Mouse (Mus musculus) MEL (cell line): ENCODE results near the gene Arfrp1. TPM values are rescaled to one million over a fixed set of nuclear protein-coding genes. Genes with fewer than 3 reads are reported as not detected.
A peak's percentile ranks its signal among the peaks of the same experiment; 100 is the strongest.

Source experiments
- DNase-seq: peaks from one replicate; pipeline ENCODE4 v3.0.0; 2011; ENCODE audit warnings: low read depth, low spot score
- H3K27ac ChIP-seq: 2 replicates; pipeline ENCODE4 v1.5.1; 2012; ENCODE audit warnings: low read depth, mild to moderate bottlenecking, control low read depth, low read length, moderate library complexity; ENCODE audit not compliant: control insufficient read depth
- H3K27me3 ChIP-seq, 2 experiments: fragments of 150-350 bp in 1 of 2; sonication (generic) in 1 of 2; 2 replicates each; pipeline ENCODE4 v1.6.1; 2012; ENCODE audit warnings: low read length in 2 of 2, mild to moderate bottlenecking in 2 of 2, improper control_type of control experiment in 1 of 2, moderate library complexity in 1 of 2; ENCODE audit not compliant: insufficient read depth in 2 of 2, control insufficient read depth in 1 of 2
- H3K36me3 ChIP-seq, 2 experiments: 2 replicates each; pipeline ENCODE4 v1.6.1; 2012 to 2014; ENCODE audit warnings: low read length in 2 of 2, improper control_type of control experiment in 1 of 2, inconsistent platforms in 1 of 2, mild to moderate bottlenecking in 1 of 2; ENCODE audit not compliant: insufficient read depth in 2 of 2, control insufficient read depth in 1 of 2
- H3K4me1 ChIP-seq, 2 experiments: fragments of 150-350 bp in 1 of 2; sonication (generic) in 1 of 2; 2 replicates each; pipeline ENCODE4 v1.6.1; 2012; ENCODE audit warnings: low read length in 2 of 2, improper control_type of control experiment in 1 of 2, mild to moderate bottlenecking in 1 of 2; ENCODE audit not compliant: insufficient read depth in 2 of 2, control insufficient read depth in 1 of 2
- H3K4me3 ChIP-seq, 2 experiments: fragments of 150-350 bp in 1 of 2; sonication (generic) in 1 of 2; 2 replicates each; pipeline ENCODE4 v1.5.1; 2012; ENCODE audit warnings: low read depth in 2 of 2, low read length in 2 of 2, mild to moderate bottlenecking in 2 of 2, moderate library complexity in 2 of 2, control low read depth in 1 of 2, improper control_type of control experiment in 1 of 2; ENCODE audit not compliant: control insufficient read depth in 1 of 2, insufficient read depth in 1 of 2
- H3K79me2 ChIP-seq: 2 replicates; pipeline ENCODE4 v1.6.1; 2012; ENCODE audit warnings: mild to moderate bottlenecking, low read length, moderate library complexity; ENCODE audit not compliant: control insufficient read depth, poor library complexity, insufficient read depth
- H3K9ac ChIP-seq: 2 replicates; pipeline ENCODE4 v1.6.1; 2012; ENCODE audit warnings: low read depth, mild to moderate bottlenecking, control low read depth, low read length, moderate library complexity; ENCODE audit not compliant: control insufficient read depth, poor library complexity, severe bottlenecking
- H3K9me3 ChIP-seq: fragments of 150-350 bp; sonication (generic); replicated peaks from 2 replicates; pipeline ENCODE4 v1.6.1; 2012; ENCODE audit warnings: mild to moderate bottlenecking, low read length, improper control_type of control experiment, moderate library complexity; ENCODE audit not compliant: insufficient read depth
- CTCF ChIP-seq, 3 experiments: IDR thresholded peaks in 2 of 3; conservative IDR thresholded peaks in 1 of 3; 2 replicates each; pipeline ENCODE4 v1.5.1; 2011 to 2012; ENCODE audit warnings: low read length in 3 of 3, low read depth in 2 of 3, mild to moderate bottlenecking in 2 of 3, improper control_type of control experiment in 1 of 3, inconsistent platforms in 1 of 3, mixed read lengths in 1 of 3, moderate library complexity in 1 of 3; ENCODE audit not compliant: control insufficient read depth in 1 of 3, insufficient read depth in 1 of 3, poor library complexity in 1 of 3, severe bottlenecking in 1 of 3
- E2F4 ChIP-seq: IDR thresholded peaks from 2 replicates; pipeline ENCODE4 v1.6.1; 2011; ENCODE audit warnings: low read depth, low read length, improper control_type of control experiment, borderline replicate concordance
- ELF1 ChIP-seq: IDR thresholded peaks from 2 replicates; pipeline ENCODE4 v1.6.1; 2014; ENCODE audit warnings: low read depth, mild to moderate bottlenecking, inconsistent platforms, low read length, improper control_type of control experiment, moderate library complexity
- EP300 ChIP-seq, 2 experiments: IDR thresholded peaks; 2 replicates each; pipeline ENCODE4 v1.6.1; 2011; ENCODE audit warnings: improper control_type of control experiment in 2 of 2, low read length in 2 of 2, low read depth in 1 of 2, mild to moderate bottlenecking in 1 of 2
- GABPA ChIP-seq: IDR thresholded peaks from 2 replicates; pipeline ENCODE4 v1.6.1; 2012; ENCODE audit warnings: low read depth, mild to moderate bottlenecking, inconsistent platforms, low read length, improper control_type of control experiment, moderate library complexity
- HCFC1 ChIP-seq: IDR thresholded peaks from 2 replicates; pipeline ENCODE4 v1.6.1; 2012; ENCODE audit warnings: low read depth, mild to moderate bottlenecking, inconsistent platforms, low read length, improper control_type of control experiment, moderate library complexity
- KAT2A ChIP-seq: conservative IDR thresholded peaks from 2 replicates; pipeline ENCODE4 v1.6.1; 2012; ENCODE audit warnings: low read depth, low read length, improper control_type of control experiment, inconsistent platforms
- MAFK ChIP-seq: IDR thresholded peaks from 2 replicates; pipeline ENCODE4 v1.6.1; 2011; ENCODE audit warnings: low read depth, mild to moderate bottlenecking, low read length, improper control_type of control experiment, borderline replicate concordance
- MAX ChIP-seq: IDR thresholded peaks from 2 replicates; pipeline ENCODE4 v1.6.1; 2011; ENCODE audit warnings: low read length, improper control_type of control experiment
- MXI1 ChIP-seq: IDR thresholded peaks from 2 replicates; pipeline ENCODE4 v1.6.1; 2011; ENCODE audit warnings: mild to moderate bottlenecking, low read depth, low read length, improper control_type of control experiment
- MYC ChIP-seq: IDR thresholded peaks from 2 replicates; pipeline ENCODE4 v1.6.1; 2011; ENCODE audit warnings: low read depth, mild to moderate bottlenecking, low read length, improper control_type of control experiment, moderate library complexity
- NELFE ChIP-seq: IDR thresholded peaks from 2 replicates; pipeline ENCODE4 v1.6.1; 2011; ENCODE audit warnings: low read depth, low read length, improper control_type of control experiment
- POLR2A ChIP-seq, 2 experiments: IDR thresholded peaks; 2 replicates each; pipeline ENCODE4 v1.6.1; 2011 to 2012; ENCODE audit warnings: low read length in 2 of 2, mild to moderate bottlenecking in 2 of 2, control low read depth in 1 of 2, improper control_type of control experiment in 1 of 2, low read depth in 1 of 2, moderate library complexity in 1 of 2; ENCODE audit not compliant: control insufficient read depth in 1 of 2, insufficient read depth in 1 of 2, poor library complexity in 1 of 2
- POLR2AphosphoS2 ChIP-seq: IDR thresholded peaks from 2 replicates; pipeline ENCODE4 v1.6.1; 2011; ENCODE audit warnings: low read length, improper control_type of control experiment
- POLR2AphosphoS5 ChIP-seq: IDR thresholded peaks from 2 replicates; pipeline ENCODE4 v1.6.1; 2012; ENCODE audit warnings: low read depth, borderline replicate concordance, mild to moderate bottlenecking, inconsistent platforms, low read length, moderate library complexity, mixed read lengths
- SIN3A ChIP-seq: IDR thresholded peaks from 2 replicates; pipeline ENCODE4 v1.6.1; 2012; ENCODE audit warnings: low read length, improper control_type of control experiment, inconsistent platforms
- TAL1 ChIP-seq: IDR thresholded peaks from 2 replicates; pipeline ENCODE4 v1.6.1; 2012; ENCODE audit warnings: mild to moderate bottlenecking, inconsistent platforms, low read length, moderate library complexity, mixed read lengths
- TBP ChIP-seq: IDR thresholded peaks from 2 replicates; pipeline ENCODE4 v1.8.0; 2011; ENCODE audit warnings: low read depth, low read length, improper control_type of control experiment
- TCF12 ChIP-seq: IDR thresholded peaks from 2 replicates; pipeline ENCODE4 v1.6.1; 2014; ENCODE audit warnings: low read depth, mild to moderate bottlenecking, inconsistent platforms, low read length, improper control_type of control experiment, moderate library complexity
- USF1 ChIP-seq: IDR thresholded peaks from 2 replicates; pipeline ENCODE4 v1.6.1; 2014; ENCODE audit warnings: low read depth, mild to moderate bottlenecking, inconsistent platforms, low read length, improper control_type of control experiment, moderate library complexity
- ZKSCAN1 ChIP-seq: IDR thresholded peaks from 2 replicates; pipeline ENCODE4 v1.6.1; 2012; ENCODE audit warnings: low read depth, mild to moderate bottlenecking, inconsistent platforms, low read length, improper control_type of control experiment, moderate library complexity
- ZMIZ1 ChIP-seq: IDR thresholded peaks from 2 replicates; pipeline ENCODE4 v1.6.1; 2012; ENCODE audit warnings: low read depth, mild to moderate bottlenecking, inconsistent platforms, low read length, improper control_type of control experiment, moderate library complexity
- polyA plus RNA-seq, 2 experiments: library from polyadenylated mRNA; stranded (reverse) in 1 of 2; unstranded in 1 of 2; fragments of >175 nt in 1 of 2; fragments of >200 nt in 1 of 2; gene quantifications; 2 replicates each; pipeline versions ENCODE4 v1.2.1 to v1.2.4; 2012; ENCODE audit warnings: low replicate concordance in 2 of 2, low read depth in 1 of 2; ENCODE audit not compliant: insufficient read length in 2 of 2, insufficient read depth in 1 of 2, missing spikeins in 1 of 2
- total RNA-seq: library from RNA; depleted of rRNA; stranded (reverse); fragments of 300-350 nt; gene quantifications from 2 replicates; pipeline ENCODE4 v1.2.3, GENCODE M21; 2012

Gene Arfrp1
- total and polyA plus RNA-seq, 3 experiments, result 36.8 to 68.8 TPM; not detected in 1

GRCm38 (mm10) chr2:181319248-181320102 is 45.7 kb downstream of the Arfrp1 start, which contains the start of gene Rtel1:
TSS of gene Rtel1 (plus strand) at chr2:181319739.
- H3K9me3 ChIP-seq, result no peaks in the 10 kb centered on the region
- DNase-seq, result peak; percentile 94
- H3K4me3 ChIP-seq, result peak within 1 kb of the TSS; percentile 62 to 92
- peaks cover 12% of the 10 kb centered on the region for H3K79me2 ChIP-seq
- TF ChIP-seq MAX (peak; percentile 91), SIN3A (peak; percentile 93), POLR2AphosphoS5 (no peak), USF1 (peak; percentile 21; the same call in 1 of the 2 replicates), EP300 (IDR thresholded peaks at IDR 0.05; ENCODE audit: low read depth in 1 of 2, low read length in 2 of 2) (no peak), MYC (peak; percentile 98), ZMIZ1 (peak; percentile 74), MAFK (no peak; the same call in 1 of the 2 replicates), NELFE (peak; percentile 96), KAT2A (peak; percentile 57; the same call in 1 of the 2 replicates), TAL1 (no peak), E2F4 (peak; percentile 91; the same call in 1 of the 2 replicates), TCF12 (no peak; the same call in none of the 2 replicates), MXI1 (peak; percentile 95), GABPA (no peak), ZKSCAN1 (no peak), POLR2A (IDR thresholded peaks at IDR 0.05; ENCODE audit: control insufficient read depth in 1 of 2, insufficient read depth in 1 of 2, low read depth in 1 of 2, low read length in 2 of 2, poor library complexity in 1 of 2) (peak; percentile 74 to 95; a peak in 3 of 4 replicates), POLR2AphosphoS2 (peak; percentile 80; the same call in 1 of the 2 replicates), HCFC1 (peak; percentile 88), ELF1 (peak; percentile 70), TBP (peak; percentile 84), CTCF (IDR thresholded peaks at IDR 0.05 in 2 of 3, conservative IDR thresholded peaks at IDR 0.05 in 1 of 3; ENCODE audit: control insufficient read depth in 1 of 3, insufficient read depth in 1 of 3, low read depth in 2 of 3, low read length in 3 of 3, poor library complexity in 1 of 3, severe bottlenecking in 1 of 3) (peak in 1 of 3 experiments; percentile 1; a peak in 1 of 6 replicates)
- H3K36me3 ChIP-seq, result peaks cover 1 to 11% of the 10 kb centered on the region in 2 experiments; a peak in 3 of 4 replicates
- H3K9ac ChIP-seq, result peak within 1 kb of the TSS; percentile 98
- peaks cover 0 to 14% of the 10 kb centered on the region in 2 experiments; a peak in 3 of 4 replicates for H3K4me1 ChIP-seq
- no peaks in the 10 kb centered on the region for H3K27me3 ChIP-seq
- H3K27ac ChIP-seq, result peak within 1 kb of the TSS; percentile 99
